Mouse (Mus musculus) CH12.LX (cell line): ENCODE data around the gene Hoxc10.

Experiments used
- CTCF ChIP-seq, 2 experiments: IDR thresholded peaks in 1 of 2; conservative IDR thresholded peaks in 1 of 2; 2 replicates each; pipeline ENCODE4 v1.5.1; 2011 to 2012; ENCODE audit warnings: low read depth in 2 of 2, low read length in 2 of 2, improper control_type of control experiment in 1 of 2, inconsistent platforms in 1 of 2, mild to moderate bottlenecking in 1 of 2, moderate library complexity in 1 of 2
- EP300 ChIP-seq: IDR thresholded peaks from 2 replicates; pipeline ENCODE4 v1.6.1; 2011; ENCODE audit warnings: low read length, improper control_type of control experiment
- ETS1 ChIP-seq: conservative IDR thresholded peaks from 2 replicates; pipeline ENCODE4 v1.6.1; 2012; ENCODE audit warnings: low read depth, mild to moderate bottlenecking, inconsistent platforms, low read length, improper control_type of control experiment, moderate library complexity
- MAX ChIP-seq: IDR thresholded peaks from 2 replicates; pipeline ENCODE4 v1.6.1; 2011; ENCODE audit warnings: low read length, improper control_type of control experiment
- MAZ ChIP-seq: IDR thresholded peaks from 2 replicates; pipeline ENCODE4 v1.6.1; 2012; ENCODE audit warnings: low read depth, mild to moderate bottlenecking, inconsistent platforms, low read length, improper control_type of control experiment, moderate library complexity
- POLR2A ChIP-seq: IDR thresholded peaks from 2 replicates; pipeline ENCODE4 v1.6.1; 2011; ENCODE audit warnings: low read depth, mild to moderate bottlenecking, improper control_type of control experiment, low read length
- SIN3A ChIP-seq: IDR thresholded peaks from 2 replicates; pipeline ENCODE4 v1.6.1; 2012; ENCODE audit warnings: low read length, improper control_type of control experiment, inconsistent platforms
- TBP ChIP-seq: conservative IDR thresholded peaks from 2 replicates; pipeline ENCODE4 v1.6.1; 2011; ENCODE audit warnings: low read depth, low read length, improper control_type of control experiment
- USF1 ChIP-seq: IDR thresholded peaks from 2 replicates; pipeline ENCODE4 v1.6.1; 2014; ENCODE audit warnings: low read depth, mild to moderate bottlenecking, inconsistent platforms, low read length, improper control_type of control experiment
- ZNF384 ChIP-seq: IDR thresholded peaks from 2 replicates; pipeline ENCODE4 v1.6.1; 2012; ENCODE audit warnings: low read depth, low read length, improper control_type of control experiment, inconsistent platforms

- TF ChIP-seq USF1 (no peak), POLR2A (no peak), ZNF384 (no peak), ETS1 (no peak), SIN3A (no peak), EP300 (no peak), TBP (no peak), CTCF (conservative IDR thresholded peaks at IDR 0.05 in 1 of 2, IDR thresholded peaks at IDR 0.05 in 1 of 2; ENCODE audit: low read depth in 2 of 2, low read length in 2 of 2) (no peak), MAZ (no peak), MAX (no peak)
Observed at GRCm38 (mm10) chr15:102980352-102980751, 13.8 kb downstream of the Hoxc10 start.
